Mouse (Mus musculus) urinary bladder, postnatal 25 days (tissue): ENCODE data around the gene Ikzf1.

Experiments used
- DNase-seq: peaks from one replicate; pipeline ENCODE4 v3.0.0; 2022; ENCODE audit warnings: low spot score

Gene Ikzf1

GRCm38 (mm10) chr11:11766736-11767135, 81.9 kb downstream of the Ikzf1 start:
- no peak for DNase-seq

GRCm38 (mm10) chr11:11768057-11768456, 83.3 kb downstream of the Ikzf1 start:
- no peak for DNase-seq

- DNase-seq, result no peak
Observed at GRCm38 (mm10) chr11:11769281-11769680, 84.5 kb downstream of the Ikzf1 start.

- no peak for DNase-seq
Observed at GRCm38 (mm10) chr11:11770691-11771090, 85.9 kb downstream of the Ikzf1 start.

- no peak for DNase-seq
Observed at GRCm38 (mm10) chr11:11772196-11772595, 87.4 kb downstream of the Ikzf1 start.

GRCm38 (mm10) chr11:11774384-11774783, 89.6 kb downstream of the Ikzf1 start:
- DNase-seq, result no peak

GRCm38 (mm10) chr11:11774893-11775292, 90.1 kb downstream of the Ikzf1 start:
- DNase-seq, result no peak

- DNase-seq, result no peak
Observed at GRCm38 (mm10) chr11:11776071-11776821, 91.4 kb downstream of the Ikzf1 start.

- no peak for DNase-seq
Observed at GRCm38 (mm10) chr11:11776822-11777174, 92.0 kb downstream of the Ikzf1 start.

GRCm38 (mm10) chr11:11777246-11777645, 92.4 kb downstream of the Ikzf1 start:
- DNase-seq, result no peak

GRCm38 (mm10) chr11:11777796-11778195, 93.0 kb downstream of the Ikzf1 start:
- DNase-seq, result no peak

GRCm38 (mm10) chr11:11778345-11778744, 93.5 kb downstream of the Ikzf1 start:
- no peak for DNase-seq

- DNase-seq, result no peak
Observed at GRCm38 (mm10) chr11:11781728-11782127, 96.9 kb downstream of the Ikzf1 start.

- no peak for DNase-seq
Observed at GRCm38 (mm10) chr11:11785457-11785856, 100.7 kb downstream of the Ikzf1 start.

GRCm38 (mm10) chr11:11788521-11788974, 103.7 kb downstream of the Ikzf1 start:
- DNase-seq, result peak; percentile 76

- no peak for DNase-seq
Observed at GRCm38 (mm10) chr11:11794626-11795025, 109.8 kb downstream of the Ikzf1 start.

GRCm38 (mm10) chr11:11798690-11799089, 113.9 kb downstream of the Ikzf1 start:
- DNase-seq, result no peak

- no peak for DNase-seq
Observed at GRCm38 (mm10) chr11:11800304-11800703, 115.5 kb downstream of the Ikzf1 start.

- DNase-seq, result no peak
Observed at GRCm38 (mm10) chr11:11801067-11801466, 116.3 kb downstream of the Ikzf1 start.

- DNase-seq, result no peak
Observed at GRCm38 (mm10) chr11:11804421-11804820, 119.6 kb downstream of the Ikzf1 start.

GRCm38 (mm10) chr11:11805951-11806350, 121.1 kb downstream of the Ikzf1 start:
- no peak for DNase-seq

GRCm38 (mm10) chr11:11808035-11808819, 123.4 kb downstream of the Ikzf1 start:
- DNase-seq, result no peak

GRCm38 (mm10) chr11:11808820-11809403, 124.1 kb downstream of the Ikzf1 start, which contains the start of gene Fignl1:
Gene Fignl1 (minus strand): TSS chr11:11808962.
- DNase-seq, result peak; percentile 97
